Mouse (Mus musculus): ENCODE data around the gene Pon3. TPM values are rescaled to one million over a fixed set of nuclear protein-coding genes. Genes with fewer than 3 reads are reported as not detected.

Gene Pon3
- total and polyA plus RNA-seq, 3 experiments, result 1.9 to 75.7 (median 48.5) TPM

- Histone ChIP-seq H3K9me3 (replicated peaks) (no peaks in the 10 kb centered on the region), H3K4me3 (ENCODE audit: low read depth, low read length) (no peak overlapping the region), H3K36me3 (replicated peaks) (peaks cover 36% of the 10 kb centered on the region), H3K27me3 (ENCODE audit: insufficient read depth, low read length) (no peaks in the 10 kb centered on the region), H3K4me1 (ENCODE audit: insufficient read depth, low read depth, low read length) (no peaks in the 10 kb centered on the region)
- ATAC-seq (ENCODE audit: extremely low read depth, insufficient number of reproducible peaks, low FRiP score, poor library complexity, severe bottlenecking) (no peak), DNase-seq (ENCODE audit: low spot score) (no peak)
- no peak for TF ChIP-seq CTCF (IDR thresholded peaks at IDR 0.05; ENCODE audit: low read depth, low read length)
- TF ChIP-seq POLR2AphosphoS5 (IDR thresholded peaks at IDR 0.05; ENCODE audit: insufficient replicate concordance, low read depth, low read length), result no peak
- no peak for TF ChIP-seq GATA1 (IDR thresholded peaks at IDR 0.05; ENCODE audit: borderline replicate concordance, low read length)
- TF ChIP-seq TAL1 (conservative IDR thresholded peaks at IDR 0.05; ENCODE audit: low read depth, low read length), result no peak
- TF ChIP-seq GATA2 (IDR thresholded peaks at IDR 0.05; ENCODE audit: borderline replicate concordance, low read depth, low read length), result no peak
Observed at GRCm38 (mm10) chr6:5218190-5218589, 37.9 kb downstream of the Pon3 start.

- TF ChIP-seq TAL1 (conservative IDR thresholded peaks at IDR 0.05; ENCODE audit: low read depth, low read length), result no peak
Observed at GRCm38 (mm10) chr6:5207817-5208216, 48.3 kb downstream of the Pon3 start.

GRCm38 (mm10) chr6:5199916-5200315 is 56.2 kb downstream of the Pon3 start:
- ATAC-seq (ENCODE audit: extremely low read depth, insufficient number of reproducible peaks, low FRiP score, poor library complexity, severe bottlenecking) (no peak), DNase-seq (ENCODE audit: low spot score) (no peak)
- Histone ChIP-seq H3K27me3 (ENCODE audit: insufficient read depth, low read length) (peaks cover 30% of the 10 kb centered on the region), H3K36me3 (replicated peaks) (no peaks in the 10 kb centered on the region), H3K4me1 (ENCODE audit: insufficient read depth, low read depth, low read length) (no peaks in the 10 kb centered on the region), H3K4me3 (ENCODE audit: low read depth, low read length) (no peak overlapping the region), H3K9me3 (replicated peaks) (peaks cover 3% of the 10 kb centered on the region)
- TF ChIP-seq CTCF (IDR thresholded peaks at IDR 0.05; ENCODE audit: low read depth, low read length) (no peak), TAL1 (conservative IDR thresholded peaks at IDR 0.05; ENCODE audit: low read depth, low read length) (no peak), POLR2AphosphoS5 (IDR thresholded peaks at IDR 0.05; ENCODE audit: insufficient replicate concordance, low read depth, low read length) (no peak), GATA1 (IDR thresholded peaks at IDR 0.05; ENCODE audit: borderline replicate concordance, low read length) (no peak), GATA2 (IDR thresholded peaks at IDR 0.05; ENCODE audit: borderline replicate concordance, low read depth, low read length) (no peak)

More at GRCm38 (mm10) chr6:5207817-5208216, 48.3 kb downstream of the Pon3 start:
- Histone ChIP-seq H3K9me3 (replicated peaks) (no peaks in the 10 kb centered on the region), H3K4me3 (ENCODE audit: low read depth, low read length) (no peak overlapping the region), H3K36me3 (replicated peaks) (no peaks in the 10 kb centered on the region), H3K27me3 (ENCODE audit: insufficient read depth, low read length) (no peaks in the 10 kb centered on the region), H3K4me1 (ENCODE audit: insufficient read depth, low read depth, low read length) (no peaks in the 10 kb centered on the region)
- DNase-seq (ENCODE audit: low spot score), result no peak
- ATAC-seq (ENCODE audit: extremely low read depth, insufficient number of reproducible peaks, low FRiP score, poor library complexity, severe bottlenecking), result no peak

GRCm38 (mm10) chr6:5199376-5199905 is 56.6 kb downstream of the Pon3 start:
- Histone ChIP-seq H3K36me3 (replicated peaks) (no peaks in the 10 kb centered on the region), H3K9me3 (replicated peaks) (peaks cover 3% of the 10 kb centered on the region), H3K4me1 (ENCODE audit: insufficient read depth, low read depth, low read length) (no peaks in the 10 kb centered on the region), H3K4me3 (ENCODE audit: low read depth, low read length) (no peak overlapping the region), H3K27me3 (ENCODE audit: insufficient read depth, low read length) (peaks cover 33% of the 10 kb centered on the region)
- DNase-seq (ENCODE audit: low spot score) (no peak), ATAC-seq (ENCODE audit: extremely low read depth, insufficient number of reproducible peaks, low FRiP score, poor library complexity, severe bottlenecking) (no peak)
- TF ChIP-seq CTCF (IDR thresholded peaks at IDR 0.05; ENCODE audit: low read depth, low read length) (no peak), GATA1 (IDR thresholded peaks at IDR 0.05; ENCODE audit: borderline replicate concordance, low read length) (no peak), POLR2AphosphoS5 (IDR thresholded peaks at IDR 0.05; ENCODE audit: insufficient replicate concordance, low read depth, low read length) (no peak), TAL1 (conservative IDR thresholded peaks at IDR 0.05; ENCODE audit: low read depth, low read length) (no peak), GATA2 (IDR thresholded peaks at IDR 0.05; ENCODE audit: borderline replicate concordance, low read depth, low read length) (no peak)

- ATAC-seq (ENCODE audit: extremely low read depth, insufficient number of reproducible peaks, low FRiP score, poor library complexity, severe bottlenecking) (no peak), DNase-seq (ENCODE audit: low spot score) (no peak)
- Histone ChIP-seq H3K36me3 (replicated peaks) (no peaks in the 10 kb centered on the region), H3K4me3 (ENCODE audit: low read depth, low read length) (no peak overlapping the region), H3K4me1 (ENCODE audit: insufficient read depth, low read depth, low read length) (no peaks in the 10 kb centered on the region), H3K27me3 (ENCODE audit: insufficient read depth, low read length) (peaks cover 39% of the 10 kb centered on the region), H3K9me3 (replicated peaks) (peaks cover 3% of the 10 kb centered on the region)
- TF ChIP-seq TAL1 (conservative IDR thresholded peaks at IDR 0.05; ENCODE audit: low read depth, low read length) (no peak), POLR2AphosphoS5 (IDR thresholded peaks at IDR 0.05; ENCODE audit: insufficient replicate concordance, low read depth, low read length) (no peak), CTCF (IDR thresholded peaks at IDR 0.05; ENCODE audit: low read depth, low read length) (no peak), GATA2 (IDR thresholded peaks at IDR 0.05; ENCODE audit: borderline replicate concordance, low read depth, low read length) (no peak), GATA1 (IDR thresholded peaks at IDR 0.05; ENCODE audit: borderline replicate concordance, low read length) (no peak)
Observed at GRCm38 (mm10) chr6:5198590-5198989, 57.5 kb downstream of the Pon3 start.

- DNase-seq (ENCODE audit: low spot score) (no peak), ATAC-seq (ENCODE audit: extremely low read depth, insufficient number of reproducible peaks, low FRiP score, poor library complexity, severe bottlenecking) (no peak)
- Histone ChIP-seq H3K36me3 (replicated peaks) (no peaks in the 10 kb centered on the region), H3K4me3 (ENCODE audit: low read depth, low read length) (no peak within 1 kb of the TSS), H3K4me1 (ENCODE audit: insufficient read depth, low read depth, low read length) (no peaks in the 10 kb centered on the region), H3K27me3 (ENCODE audit: insufficient read depth, low read length) (peaks cover 47% of the 10 kb centered on the region), H3K9me3 (replicated peaks) (peaks cover 3% of the 10 kb centered on the region)
- TF ChIP-seq CTCF (IDR thresholded peaks at IDR 0.05; ENCODE audit: low read depth, low read length) (no peak), TAL1 (conservative IDR thresholded peaks at IDR 0.05; ENCODE audit: low read depth, low read length) (no peak), GATA1 (IDR thresholded peaks at IDR 0.05; ENCODE audit: borderline replicate concordance, low read length) (no peak), GATA2 (IDR thresholded peaks at IDR 0.05; ENCODE audit: borderline replicate concordance, low read depth, low read length) (no peak), POLR2AphosphoS5 (IDR thresholded peaks at IDR 0.05; ENCODE audit: insufficient replicate concordance, low read depth, low read length) (no peak)
Observed at GRCm38 (mm10) chr6:5193693-5194092, 62.4 kb downstream of the Pon3 start, which contains the start of gene Pon1. TSS of gene Pon1 (minus strand) at chr6:5193946.
